14 mouse cellular contexts compared by ENCODE assay signal in genomic region chr10:5807683-5808082, GRCm38 (mm10). TPM values are rescaled to one million over a fixed set of nuclear protein-coding genes. Genes with fewer than 3 reads are reported as not detected.
A peak's percentile ranks its signal among the peaks of the same experiment; 100 is the strongest.
DNase-seq lines count a peak whose midpoint lies in the region; ATAC-seq and TF ChIP-seq lines count a peak whose summit lies in the region.
"Had no signal": no experiment of that assay in that cellular context is flagged by ENCODE, and none has a peak within 500 bp of the region (broad histone marks: within the 10 kb centered on the region; RNA-seq: fewer than 3 reads in every experiment).

No protein-coding gene starts in this region.

- H3K36me3 ChIP-seq in embryonic facial prominence, embryonic 14.5 days (ENCODE audit: control insufficient read depth, insufficient read depth, low read length) = peaks cover 15% of the 10 kb centered on the region
- peaks cover 19% of the 10 kb centered on the region for H3K36me3 ChIP-seq in embryonic facial prominence, embryonic 10.5 days (replicated peaks)
- H3K36me3 ChIP-seq in liver, embryonic 12.5 days = peaks cover 30% of the 10 kb centered on the region
- peaks cover 7% of the 10 kb centered on the region for H3K36me3 ChIP-seq in liver, embryonic 11.5 days (ENCODE audit: control insufficient read depth, insufficient read depth, low read length)
- H3K36me3 ChIP-seq in intestine, embryonic 14.5 days (ENCODE audit: control insufficient read depth, insufficient read depth, low read length) = peaks cover 18% of the 10 kb centered on the region
- peaks cover 9% of the 10 kb centered on the region for H3K36me3 ChIP-seq in small intestine, adult 2 months (ENCODE audit: control insufficient read depth, insufficient read depth, low read length)

- H3K9ac ChIP-seq in embryonic facial prominence, embryonic 14.5 days (ENCODE audit: low read depth, low read length) = no peak overlapping the region
- peak overlapping the region; percentile 95; the same call in 1 of the 2 replicates for H3K9ac ChIP-seq in liver, embryonic 12.5 days
- no peak overlapping the region for H3K9ac ChIP-seq in liver, embryonic 11.5 days (ENCODE audit: low read depth, low read length)
- H3K9ac ChIP-seq in intestine, embryonic 14.5 days (ENCODE audit: low read length) = no peak overlapping the region
- H3K9ac ChIP-seq: embryonic facial prominence, embryonic 15.5 days; forebrain, embryonic 12.5 days; hindbrain, embryonic 14.5 days; neural tube, embryonic 13.5 days had no signal

- TF ChIP-seq CTCF in small intestine, adult 2 months (IDR thresholded peaks at IDR 0.05; ENCODE audit: extremely low read depth, insufficient read length, insufficient replicate concordance, low read depth, low read length) = no peak

- H3K27me3 ChIP-seq in embryonic facial prominence, embryonic 14.5 days (replicated peaks; ENCODE audit: control insufficient read depth, insufficient read depth, low read length) = no peaks in the 10 kb centered on the region
- no peaks in the 10 kb centered on the region for H3K27me3 ChIP-seq in embryonic facial prominence, embryonic 10.5 days (replicated peaks; ENCODE audit: low read depth, poor library complexity, severe bottlenecking)
- H3K27me3 ChIP-seq in liver, embryonic 12.5 days (replicated peaks) = no peaks in the 10 kb centered on the region
- H3K27me3 ChIP-seq in liver, embryonic 11.5 days (replicated peaks; ENCODE audit: control insufficient read depth, insufficient read depth, low read length) = no peaks in the 10 kb centered on the region
- no peaks in the 10 kb centered on the region for H3K27me3 ChIP-seq in intestine, embryonic 14.5 days (replicated peaks; ENCODE audit: control insufficient read depth, insufficient read depth, low read length)
- H3K27me3 ChIP-seq in small intestine, adult 2 months (ENCODE audit: control insufficient read depth, insufficient read depth, low read length) = no peaks in the 10 kb centered on the region
- H3K27me3 ChIP-seq: embryonic facial prominence, embryonic 15.5 days; forebrain, embryonic 12.5 days; megakaryocyte, embryonic 14.5 days; neural tube, embryonic 13.5 days had no signal

- no peak for ATAC-seq in embryonic facial prominence, embryonic 14.5 days (ENCODE audit: low read depth)
- ATAC-seq in liver, embryonic 12.5 days = no peak
- ATAC-seq in liver, embryonic 11.5 days (replicated peaks; ENCODE audit: low FRiP score) = no peak
- ATAC-seq in intestine, embryonic 14.5 days (replicated peaks; ENCODE audit: low FRiP score, low TSS enrichment, low read depth) = no peak

- H3K4me1 ChIP-seq in embryonic facial prominence, embryonic 14.5 days (ENCODE audit: control insufficient read depth, insufficient read depth, low read length) = peaks cover 3% of the 10 kb centered on the region; the same call in 1 of the 2 replicates
- H3K4me1 ChIP-seq in embryonic facial prominence, embryonic 10.5 days = peaks cover 11% of the 10 kb centered on the region
- H3K4me1 ChIP-seq in liver, embryonic 12.5 days = peaks cover 32% of the 10 kb centered on the region
- H3K4me1 ChIP-seq in liver, embryonic 11.5 days (replicated peaks; ENCODE audit: control insufficient read depth, insufficient read depth, low read length) = peaks cover 13% of the 10 kb centered on the region
- peaks cover 18% of the 10 kb centered on the region for H3K4me1 ChIP-seq in intestine, embryonic 14.5 days (replicated peaks; ENCODE audit: control insufficient read depth, insufficient read depth, low read length)
- H3K4me1 ChIP-seq in small intestine, adult 2 months (ENCODE audit: control insufficient read depth, insufficient read depth, insufficient read length, low read length) = peaks cover 13% of the 10 kb centered on the region

- 0 out of 2 replicates have a peak overlapping the region, but pooled peaks have one; percentile 15 for H3K27ac ChIP-seq in embryonic facial prominence, embryonic 14.5 days (replicated peaks; ENCODE audit: low read depth, low read length)
- no peak overlapping the region for H3K27ac ChIP-seq in embryonic facial prominence, embryonic 10.5 days (replicated peaks)
- H3K27ac ChIP-seq in liver, embryonic 12.5 days = peak overlapping the region; percentile 94
- no peak overlapping the region for H3K27ac ChIP-seq in liver, embryonic 11.5 days (ENCODE audit: low read depth, low read length)
- H3K27ac ChIP-seq in intestine, embryonic 14.5 days (ENCODE audit: low read depth) = peak overlapping the region; percentile 62
- H3K27ac ChIP-seq in small intestine, adult 2 months (ENCODE audit: insufficient read depth, low read depth, low read length) = peak overlapping the region; percentile 94
- H3K27ac ChIP-seq: embryonic facial prominence, embryonic 15.5 days; forebrain, embryonic 12.5 days; hindbrain, embryonic 14.5 days; neural tube, embryonic 13.5 days had no signal

- H3K9me3 ChIP-seq in embryonic facial prominence, embryonic 14.5 days (ENCODE audit: control insufficient read depth, low read length) = no peaks in the 10 kb centered on the region
- no peaks in the 10 kb centered on the region for H3K9me3 ChIP-seq in embryonic facial prominence, embryonic 10.5 days
- H3K9me3 ChIP-seq in liver, embryonic 12.5 days (replicated peaks) = no peaks in the 10 kb centered on the region
- H3K9me3 ChIP-seq in liver, embryonic 11.5 days (ENCODE audit: control insufficient read depth, low read length) = no peaks in the 10 kb centered on the region
- H3K9me3 ChIP-seq in intestine, embryonic 14.5 days (ENCODE audit: control insufficient read depth, low read length) = no peaks in the 10 kb centered on the region
- H3K9me3 ChIP-seq: embryonic facial prominence, embryonic 15.5 days; forebrain, embryonic 12.5 days; megakaryocyte, embryonic 14.5 days; neural tube, embryonic 13.5 days had no signal

- no peak for DNase-seq in embryonic facial prominence, embryonic 14.5 days (ENCODE audit: low spot score)
- DNase-seq in embryonic facial prominence, embryonic 10.5 days (ENCODE audit: low spot score) = no peak
- DNase-seq in liver, embryonic 11.5 days (ENCODE audit: low spot score) = no peak
- no peak for DNase-seq in intestine, embryonic 14.5 days (ENCODE audit: low spot score)
- no peak for DNase-seq in urinary bladder, postnatal 10 days (ENCODE audit: low spot score)
- DNase-seq in gastrocnemius, postnatal 36 days = no peak
- DNase-seq: cerebellum, adult 11-12 months had no signal

- intact Hi-C loops in gastrocnemius, postnatal 36 days (cut with DNase I) = loop anchor here (10.0 kb wide), 1 partner anchor 1373 kb away; the partner anchor contains the start of genes Armt1 and Rmnd1

- H3K4me3 ChIP-seq in embryonic facial prominence, embryonic 14.5 days (ENCODE audit: low read depth, low read length) = no peak overlapping the region
- no peak overlapping the region for H3K4me3 ChIP-seq in embryonic facial prominence, embryonic 10.5 days
- no peak overlapping the region for H3K4me3 ChIP-seq in liver, embryonic 12.5 days
- H3K4me3 ChIP-seq in liver, embryonic 11.5 days (ENCODE audit: low read depth, low read length) = no peak overlapping the region
- H3K4me3 ChIP-seq in intestine, embryonic 14.5 days (ENCODE audit: low read depth, low read length) = no peak overlapping the region
- no peak overlapping the region for H3K4me3 ChIP-seq in small intestine, adult 2 months (ENCODE audit: low read depth, low read length)
- H3K4me3 ChIP-seq: embryonic facial prominence, embryonic 15.5 days; forebrain, embryonic 12.5 days; neural tube, embryonic 13.5 days had no signal

- TF ChIP-seq POLR2A in small intestine, adult 2 months (IDR thresholded peaks at IDR 0.05; ENCODE audit: low read depth, low read length) = no peak

- 54% methylated on average over 2 of the region's 2 CpGs for WGBS in embryonic facial prominence, embryonic 14.5 days
- 85% methylated on average over 2 of the region's 2 CpGs for WGBS in embryonic facial prominence, embryonic 10.5 days
- WGBS in liver, embryonic 12.5 days (ENCODE audit: insufficient replicate concordance) = 31% methylated on average over 2 of the region's 2 CpGs
- WGBS in liver, embryonic 11.5 days = 61% methylated on average over 2 of the region's 2 CpGs
- WGBS in intestine, embryonic 14.5 days = 70% methylated on average over 2 of the region's 2 CpGs
- WGBS in small intestine, adult 2 months = 9% methylated on average over 2 of the region's 2 CpGs

- no peak overlapping the region for H3K4me2 ChIP-seq in embryonic facial prominence, embryonic 14.5 days (ENCODE audit: low read depth, low read length)
- H3K4me2 ChIP-seq in liver, embryonic 12.5 days = no peak overlapping the region; the same call in 1 of the 2 replicates
- no peak overlapping the region for H3K4me2 ChIP-seq in liver, embryonic 11.5 days
- H3K4me2 ChIP-seq in intestine, embryonic 14.5 days (ENCODE audit: low read length) = no peak overlapping the region
- H3K4me2 ChIP-seq: embryonic facial prominence, embryonic 15.5 days; forebrain, embryonic 12.5 days; hindbrain, embryonic 14.5 days; neural tube, embryonic 13.5 days had no signal

RNA-seq across cellular contexts. Expression of gene Fbxo5, which starts 2.3 kb away (rescaled TPM):
- 44.8 and 56.7 TPM in 2 replicates for polyA plus RNA-seq in embryonic facial prominence, embryonic 14.5 days (2014; fragmentation: Nextera tagmentation; extraction: Ambion mirVana)
- 107 and 110 TPM in 2 replicates for polyA plus RNA-seq in embryonic facial prominence, embryonic 10.5 days (2016; fragmentation: Nextera tagmentation; extraction: Ambion mirVana)
- 94.0 and 95.6 TPM in 2 replicates for polyA plus RNA-seq in liver, embryonic 12.5 days (2016; fragmentation: Nextera tagmentation; extraction: Ambion mirVana)
- 94.5 and 99.7 TPM in 2 replicates for polyA plus RNA-seq in liver, embryonic 11.5 days (2014; fragmentation: Nextera tagmentation; extraction: Ambion mirVana)
- polyA plus RNA-seq in intestine, embryonic 14.5 days (2014; fragmentation: Nextera tagmentation; extraction: Ambion mirVana) = 61.4 and 66.9 TPM in 2 replicates
- polyA plus RNA-seq in small intestine, adult 2 months (2012; rRNA removed) = 0.53 and 0.70 TPM in 2 replicates
- under 1 TPM; 0.64 to 0.67 TPM for total RNA-seq in gastrocnemius, postnatal 36 days (2021)

RNA-seq across cellular contexts. Expression of gene Mtrf1l, which starts 16.0 kb away (rescaled TPM):
- polyA plus RNA-seq in embryonic facial prominence, embryonic 14.5 days (2014; fragmentation: Nextera tagmentation; extraction: Ambion mirVana) = 14.7 and 18.4 TPM in 2 replicates
- polyA plus RNA-seq in embryonic facial prominence, embryonic 10.5 days (2016; fragmentation: Nextera tagmentation; extraction: Ambion mirVana) = 12.0 and 13.0 TPM in 2 replicates
- polyA plus RNA-seq in liver, embryonic 12.5 days (2016; fragmentation: Nextera tagmentation; extraction: Ambion mirVana) = 9.3 and 10.0 TPM in 2 replicates
- 12.6 and 13.4 TPM in 2 replicates for polyA plus RNA-seq in liver, embryonic 11.5 days (2014; fragmentation: Nextera tagmentation; extraction: Ambion mirVana)
- 18.5 and 21.9 TPM in 2 replicates for polyA plus RNA-seq in intestine, embryonic 14.5 days (2014; fragmentation: Nextera tagmentation; extraction: Ambion mirVana)
- polyA plus RNA-seq in small intestine, adult 2 months (2012; rRNA removed) = 1.3 and 1.7 TPM in 2 replicates
- total RNA-seq in gastrocnemius, postnatal 36 days (2021) = 1 to 10 TPM; 4.0 to 7.0 TPM

Comparison
In these comparisons a context has a peak if more than half of its experiments do, and no peak if none do; other contexts are left out.
1. H3K27ac ChIP-seq: peak in embryonic facial prominence, embryonic 14.5 days (single experiment), liver, embryonic 12.5 days (single experiment), intestine, embryonic 14.5 days (single experiment) and small intestine, adult 2 months (single experiment); none in embryonic facial prominence, embryonic 10.5 days (single experiment) and liver, embryonic 11.5 days (single experiment).
2. RNA of gene Fbxo5, which starts 2.3 kb away (polyA plus RNA-seq): 107 to 110 TPM in embryonic facial prominence, embryonic 10.5 days, 94.5 to 99.7 TPM in liver, embryonic 11.5 days, 94.0 to 95.6 TPM in liver, embryonic 12.5 days, 61.4 to 66.9 TPM in intestine, embryonic 14.5 days and 44.8 to 56.7 TPM in embryonic facial prominence, embryonic 14.5 days; 0.53 to 0.70 TPM in small intestine, adult 2 months; every median in the first group is over 10 times any median in the second.